Mouse (Mus musculus) embryo, embryonic 10 days (tissue): Measurements from ENCODE around the gene Id2.
A peak's percentile ranks its signal among the peaks of the same experiment; 100 is the strongest.

Experiments used
- DNase-seq: peaks from one replicate; pipeline ENCODE4 v3.0.0-alpha.2; 2015; ENCODE audit warnings: low spot score

The Id2 gene

GRCm38 (mm10) chr12:25083260-25084178, 13.4 kb downstream of the Id2 start:
- no peak for DNase-seq

DNA sequence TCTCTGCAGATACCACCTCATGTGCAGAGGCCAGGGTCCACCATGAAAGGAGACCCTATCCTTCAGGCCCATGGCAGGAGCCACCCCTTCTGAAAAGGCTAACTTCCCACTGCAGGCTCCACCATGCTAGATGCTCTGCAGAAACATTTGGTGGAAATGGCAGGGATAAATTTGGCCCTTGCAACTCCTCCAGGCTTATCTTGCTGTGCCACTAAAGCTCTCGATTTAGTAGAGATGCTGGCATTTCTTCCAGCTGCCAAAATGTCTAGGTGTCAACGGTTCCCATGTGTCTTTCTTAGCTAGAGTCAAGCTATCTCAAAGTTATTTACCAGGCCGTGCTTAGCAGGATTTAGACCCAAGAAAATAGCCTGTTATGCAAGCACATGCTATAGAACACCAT, 22.6 kb downstream of the Id2 start:
- DNase-seq: no peak

DNA sequence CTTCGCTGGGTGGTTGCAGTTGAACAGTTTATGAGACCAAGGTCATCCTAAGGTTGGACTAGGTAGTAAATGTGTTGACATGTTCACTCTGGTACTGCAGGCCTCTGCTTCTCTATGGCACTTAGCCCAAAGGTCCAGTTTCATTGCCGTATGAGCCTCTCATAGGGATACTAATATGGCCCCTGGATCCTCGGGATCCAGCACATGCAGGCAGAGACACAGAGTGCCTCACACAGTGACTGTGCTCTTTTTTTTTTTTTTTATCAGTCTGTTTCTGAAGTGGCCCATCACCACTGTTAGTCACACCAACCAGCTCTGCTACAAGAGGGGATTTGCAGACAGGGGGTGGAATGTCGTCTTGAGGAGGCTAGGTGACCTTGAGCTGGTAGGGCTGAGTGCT, 23.6 kb downstream of the Id2 start:
- DNase-seq: no peak

DNA sequence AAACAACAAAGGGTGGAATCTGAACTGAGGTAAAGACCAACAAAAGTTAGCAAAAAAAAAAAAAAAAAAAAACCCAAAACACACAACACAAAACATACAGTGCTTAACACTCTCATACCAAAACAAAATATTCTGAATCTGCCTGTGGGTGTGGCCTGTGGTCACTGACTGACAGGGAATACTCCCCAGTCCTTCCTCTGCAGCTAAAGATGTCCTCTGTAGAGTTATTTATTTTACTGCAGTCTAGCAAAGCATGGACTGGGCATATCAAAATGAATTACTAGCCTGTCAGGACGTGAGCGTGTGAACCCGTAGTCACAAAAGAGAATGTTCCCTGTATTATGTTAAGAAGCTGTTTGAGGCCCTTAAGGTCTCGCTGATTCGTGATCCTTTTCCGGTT, 34.7 kb downstream of the Id2 start:
- no peak for DNase-seq

- no peak for DNase-seq
Measured at GRCm38 (mm10) chr12:25060901-25061300, 36.0 kb downstream of the Id2 start.

DNA sequence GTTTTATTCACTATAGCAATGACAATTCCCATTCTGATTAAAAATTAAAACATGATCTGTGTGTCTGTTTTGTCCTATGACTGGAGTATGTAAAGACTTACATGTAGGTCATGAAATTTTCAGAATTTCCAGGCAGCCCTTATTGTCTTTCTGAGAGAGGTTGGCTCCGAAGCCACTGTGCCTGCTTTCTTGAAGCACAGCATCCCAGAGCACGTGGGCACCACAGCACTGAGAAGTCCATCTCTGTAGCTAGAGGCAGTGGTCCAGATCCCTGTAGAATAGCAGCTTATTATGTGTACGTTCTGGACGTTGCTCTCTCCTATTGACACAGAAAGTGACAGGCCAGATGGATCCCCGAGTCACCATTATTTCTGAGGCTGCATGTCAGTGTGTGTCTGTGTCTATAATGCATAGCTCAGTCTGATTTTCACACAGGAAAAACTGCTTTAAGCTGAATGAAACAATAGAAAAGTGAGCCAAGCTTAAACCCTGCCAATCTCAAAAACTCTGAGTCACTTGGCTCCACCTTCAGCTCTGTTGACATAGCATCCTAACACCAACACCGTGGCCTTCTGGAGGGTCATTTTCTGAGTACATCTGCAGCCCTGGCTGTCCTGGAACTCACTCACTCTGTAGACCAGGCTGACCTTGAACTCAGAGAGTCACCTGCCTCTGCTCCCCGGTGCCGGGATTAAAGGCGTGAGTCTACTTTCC, 37.3 kb downstream of the Id2 start:
- no peak for DNase-seq

- DNase-seq: peak; percentile 28
Measured at GRCm38 (mm10) chr12:25054963-25055362, 42.0 kb downstream of the Id2 start.

DNA sequence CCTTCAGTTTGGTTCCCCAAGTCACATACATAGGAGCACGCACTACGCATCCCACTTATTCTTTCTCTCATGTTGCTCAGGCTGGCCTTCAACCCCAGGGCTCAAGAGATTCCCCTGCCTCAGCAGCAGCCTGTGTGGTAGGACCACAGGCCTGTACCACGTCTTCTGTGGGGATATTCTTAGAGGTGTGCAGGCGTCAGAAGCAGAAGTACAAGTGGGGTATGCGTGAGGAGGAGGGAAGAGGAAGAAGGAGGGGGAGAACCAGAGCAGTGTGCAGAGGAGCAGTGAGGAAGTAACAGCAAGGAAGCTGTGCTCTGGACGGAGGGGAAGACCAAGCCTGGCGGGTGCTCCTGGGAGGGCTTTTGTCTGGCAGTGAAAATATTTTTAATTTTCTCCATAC, 42.4 kb downstream of the Id2 start:
- DNase-seq: no peak

DNA sequence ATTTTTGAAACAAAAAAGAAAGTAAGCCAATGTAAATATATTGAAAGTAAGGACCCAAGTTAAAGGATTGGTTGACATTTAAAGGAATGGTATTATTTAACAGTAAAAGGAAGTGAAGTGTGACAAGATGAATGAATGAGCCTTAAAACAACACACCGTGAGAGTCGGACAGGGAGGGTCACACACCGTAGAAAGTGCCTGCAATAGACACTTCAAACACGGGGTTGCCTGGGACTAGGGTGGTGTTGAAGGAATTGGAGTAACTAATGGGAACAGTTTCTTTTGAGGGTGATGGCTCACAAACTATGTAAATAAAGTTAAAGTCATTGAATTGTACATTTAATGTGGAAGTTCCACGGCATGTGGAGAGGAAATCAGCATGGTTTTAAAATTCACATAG, 47.7 kb downstream of the Id2 start:
- peak; percentile 29 for DNase-seq

- DNase-seq: no peak
Measured at GRCm38 (mm10) chr12:25044579-25044978, 52.4 kb downstream of the Id2 start.

DNA sequence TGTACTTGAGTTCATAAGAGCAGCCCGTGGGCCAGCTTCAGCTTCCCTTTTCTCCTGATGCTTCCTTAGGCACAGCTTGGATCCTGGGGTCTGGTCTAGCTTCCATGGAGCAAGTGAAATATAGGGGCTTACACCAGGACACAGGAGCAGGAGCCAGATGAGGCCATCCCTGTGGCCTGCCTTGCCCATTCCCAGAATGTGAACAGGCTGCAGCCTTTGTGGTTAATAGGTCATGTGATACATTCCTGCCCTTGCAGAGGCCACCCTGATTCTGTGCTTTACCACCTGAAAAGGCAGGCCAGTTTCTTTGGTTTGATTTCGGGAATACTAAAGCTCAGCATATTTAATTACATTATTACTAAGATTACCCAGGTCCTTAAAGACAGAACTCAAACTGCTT, 52.9 kb downstream of the Id2 start:
- no peak for DNase-seq
